In the genomic region with DNA sequence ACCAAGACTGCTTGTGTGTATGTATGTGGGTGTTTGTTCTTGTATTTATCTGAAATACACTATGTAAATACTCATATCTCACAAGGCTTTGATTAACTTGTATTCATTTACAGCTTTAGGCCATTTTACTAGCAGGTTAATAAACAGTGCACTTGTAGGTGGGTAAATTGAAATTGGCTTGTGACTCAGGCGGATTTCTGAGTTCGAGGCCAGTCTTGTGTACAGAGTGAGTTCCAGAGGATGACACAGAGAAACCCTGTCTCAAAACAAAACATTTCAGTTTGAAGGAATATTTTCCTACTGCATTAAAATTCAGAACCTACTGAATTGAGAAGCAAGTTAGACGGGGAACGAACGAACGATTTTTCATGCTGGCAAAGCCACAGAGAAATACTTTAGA, we compare ENCODE assay signal across 10 mouse cellular contexts. TPM values are rescaled to one million over a fixed set of nuclear protein-coding genes. Genes with fewer than 3 reads are reported as not detected.
A peak's percentile ranks its signal among the peaks of the same experiment; 100 is the strongest.
DNase-seq lines count a peak whose midpoint lies in the region; ATAC-seq and TF ChIP-seq lines count a peak whose summit lies in the region.
"Had no signal": no experiment of that assay in that cellular context is flagged by ENCODE, and none has a peak within 500 bp of the region (broad histone marks: within the 10 kb centered on the region; RNA-seq: fewer than 3 reads in every experiment).

No protein-coding gene starts in this region.

- TF ChIP-seq CTCF in kidney, postnatal 0 days (IDR thresholded peaks at IDR 0.05; ENCODE audit: low read depth), result no peak

- intact Hi-C loops in gastrocnemius, postnatal 36 days (cut with DNase I), result no loop called here

- H3K4me2 ChIP-seq in kidney, postnatal 0 days (ENCODE audit: low read length), result peak overlapping the region; percentile 65
- H3K4me2 ChIP-seq in forebrain, embryonic 11.5 days (ENCODE audit: low read depth, low read length, severe bottlenecking), result peak overlapping the region; percentile 50
- peak overlapping the region; percentile 62 for H3K4me2 ChIP-seq in limb, embryonic 13.5 days (replicated peaks)
- peak overlapping the region; percentile 69 for H3K4me2 ChIP-seq in neural tube, embryonic 15.5 days

- H3K36me3 ChIP-seq in kidney, postnatal 0 days (ENCODE audit: insufficient read depth, low read length), result no peaks in the 10 kb centered on the region
- no peaks in the 10 kb centered on the region; the same call in 1 of the 2 replicates for H3K36me3 ChIP-seq in forebrain, embryonic 11.5 days (ENCODE audit: control insufficient read depth, insufficient read depth, low read length)
- peaks cover 10% of the 10 kb centered on the region for H3K36me3 ChIP-seq in limb, embryonic 13.5 days
- H3K36me3 ChIP-seq in neural tube, embryonic 15.5 days, result no peaks in the 10 kb centered on the region

- 55% methylated on average over 6 of the region's 6 CpGs for WGBS in kidney, postnatal 0 days
- 83% methylated on average over 6 of the region's 6 CpGs for WGBS in forebrain, embryonic 11.5 days
- WGBS in limb, embryonic 13.5 days, result 80% methylated on average over 6 of the region's 6 CpGs
- 64% methylated on average over 6 of the region's 6 CpGs for WGBS in neural tube, embryonic 15.5 days

- DNase-seq in kidney, postnatal 0 days (ENCODE audit: low spot score), result no peak
- DNase-seq in kidney, postnatal 25 days, result no peak
- DNase-seq in forebrain, embryonic 11.5 days (ENCODE audit: low spot score), result no peak
- no peak for DNase-seq in T-cell, adult 2 months (ENCODE audit: low spot score)
- DNase-seq in gastrocnemius, postnatal 36 days, result no peak
- no peak for DNase-seq in kidney, adult 18-20 months
- DNase-seq: cerebellum, adult 11 months had no signal

- no peak overlapping the region for H3K9ac ChIP-seq in kidney, postnatal 0 days (ENCODE audit: low read depth, low read length)
- peak overlapping the region; percentile 16 for H3K9ac ChIP-seq in forebrain, embryonic 11.5 days (ENCODE audit: low read length)
- peak overlapping the region; percentile 32; the same call in 1 of the 2 replicates for H3K9ac ChIP-seq in limb, embryonic 13.5 days
- no peak overlapping the region for H3K9ac ChIP-seq in neural tube, embryonic 15.5 days (replicated peaks)

- H3K4me1 ChIP-seq in kidney, postnatal 0 days (replicated peaks; ENCODE audit: insufficient read depth, low read length), result peaks cover 9% of the 10 kb centered on the region; the same call in 1 of the 2 replicates
- H3K4me1 ChIP-seq in forebrain, embryonic 11.5 days (replicated peaks; ENCODE audit: control insufficient read depth, insufficient read depth, low read length), result peaks cover 12% of the 10 kb centered on the region
- H3K4me1 ChIP-seq in limb, embryonic 13.5 days, result peaks cover 24% of the 10 kb centered on the region
- peaks cover 26% of the 10 kb centered on the region for H3K4me1 ChIP-seq in neural tube, embryonic 15.5 days

- no peak overlapping the region; the same call in 1 of the 2 replicates for H3K4me3 ChIP-seq in kidney, postnatal 0 days (replicated peaks; ENCODE audit: low read depth, low read length)
- H3K4me3 ChIP-seq in forebrain, embryonic 11.5 days (ENCODE audit: low read depth, low read length), result peak overlapping the region; percentile 95
- H3K4me3 ChIP-seq in limb, embryonic 13.5 days, result peak overlapping the region; percentile 90
- peak overlapping the region; percentile 17; the same call in 1 of the 2 replicates for H3K4me3 ChIP-seq in neural tube, embryonic 15.5 days (replicated peaks)

- no peaks in the 10 kb centered on the region for H3K9me3 ChIP-seq in kidney, postnatal 0 days (replicated peaks; ENCODE audit: low read length)
- H3K9me3 ChIP-seq in forebrain, embryonic 11.5 days (ENCODE audit: control insufficient read depth, low read length), result no peaks in the 10 kb centered on the region
- no peaks in the 10 kb centered on the region for H3K9me3 ChIP-seq in limb, embryonic 13.5 days
- H3K9me3 ChIP-seq in neural tube, embryonic 15.5 days (replicated peaks), result no peaks in the 10 kb centered on the region

- 0 out of 2 replicates have a peak overlapping the region, but pooled peaks have one; percentile 19 for H3K27ac ChIP-seq in kidney, postnatal 0 days
- H3K27ac ChIP-seq in forebrain, embryonic 11.5 days (ENCODE audit: low read depth, low read length), result no peak overlapping the region
- no peak overlapping the region for H3K27ac ChIP-seq in limb, embryonic 13.5 days
- H3K27ac ChIP-seq in neural tube, embryonic 15.5 days (replicated peaks), result no peak overlapping the region

- ATAC-seq in kidney, postnatal 0 days (replicated peaks; ENCODE audit: low FRiP score, low read depth), result no peak
- no peak for ATAC-seq in forebrain, embryonic 11.5 days (replicated peaks; ENCODE audit: low FRiP score)
- ATAC-seq in limb, embryonic 13.5 days (ENCODE audit: low FRiP score, low read depth), result no peak
- ATAC-seq in neural tube, embryonic 15.5 days (ENCODE audit: low FRiP score), result no peak
- ATAC-seq: Patski had no signal

- no peaks in the 10 kb centered on the region for H3K27me3 ChIP-seq in kidney, postnatal 0 days (ENCODE audit: insufficient read depth, low read length)
- no peaks in the 10 kb centered on the region for H3K27me3 ChIP-seq in forebrain, embryonic 11.5 days (ENCODE audit: control insufficient read depth, insufficient read depth, low read length)
- no peaks in the 10 kb centered on the region for H3K27me3 ChIP-seq in limb, embryonic 13.5 days
- no peaks in the 10 kb centered on the region for H3K27me3 ChIP-seq in neural tube, embryonic 15.5 days (replicated peaks)
- H3K27me3 ChIP-seq: Patski had no signal

RNA-seq across cellular contexts. Expression of gene Pum2, which starts 2.4 kb away (rescaled TPM):
- polyA plus RNA-seq in kidney, postnatal 0 days (2015; fragmentation: Nextera tagmentation; extraction: Ambion mirVana), result 35.5 and 39.5 TPM in 2 replicates
- polyA plus RNA-seq in forebrain, embryonic 11.5 days (2014; fragmentation: Nextera tagmentation; extraction: Ambion mirVana), result 101 and 106 TPM in 2 replicates
- polyA plus RNA-seq in limb, embryonic 13.5 days (2015; fragmentation: Nextera tagmentation; extraction: Ambion mirVana), result 52.1 and 54.8 TPM in 2 replicates
- 40.4 and 43.8 TPM in 2 replicates for polyA plus RNA-seq in neural tube, embryonic 15.5 days (2015; fragmentation: Nextera tagmentation; extraction: Ambion mirVana)
- 10 to 100 TPM; 70.1 to 72.1 TPM for total RNA-seq in gastrocnemius, postnatal 36 days (2021)

Comparison
In these comparisons a context has a peak if more than half of its experiments do, and no peak if none do; other contexts are left out.
1. H3K9ac ChIP-seq: peak in forebrain, embryonic 11.5 days (single experiment) and limb, embryonic 13.5 days (single experiment); none in kidney, postnatal 0 days (single experiment) and neural tube, embryonic 15.5 days (single experiment).
2. Peak in every context shown above with its lines, with median percentiles within 50 percentile points of each other: H3K4me2 ChIP-seq.